Mouse (Mus musculus) C2C12 (cell line): ENCODE results near the gene Bcl11b. TPM values are rescaled to one million over a fixed set of nuclear protein-coding genes. Genes with fewer than 3 reads are reported as not detected.

Experiments used
- H3K27me3 ChIP-seq: one replicate; pipeline ENCODE4 v1.6.1; 2011; ENCODE audit not compliant: control insufficient read depth, insufficient read depth, insufficient read length
- H3K36me3 ChIP-seq: one replicate; pipeline ENCODE4 v1.6.1; 2011; ENCODE audit not compliant: control insufficient read depth, insufficient read depth
- H3K4me3 ChIP-seq: one replicate; pipeline ENCODE4 v1.5.1; 2011; ENCODE audit warnings: mild to moderate bottlenecking, control low read depth; ENCODE audit not compliant: poor library complexity, insufficient read depth, severe bottlenecking
- H3K79me2 ChIP-seq: one replicate; pipeline ENCODE4 v1.6.1; 2011; ENCODE audit not compliant: control insufficient read depth, insufficient read depth
- H3K79me3 ChIP-seq: one replicate; pipeline ENCODE4 v1.6.1; 2011; ENCODE audit warnings: low read depth, control low read depth
- H3ac ChIP-seq: one replicate; pipeline ENCODE3; 2011; ENCODE audit warnings: low read depth; ENCODE audit not compliant: control insufficient read depth, insufficient read length
- CEBPB ChIP-seq: IDR thresholded peaks from one replicate; pipeline ENCODE4 v1.6.1; 2011; ENCODE audit warnings: low read depth, mild to moderate bottlenecking, control low read depth, moderate library complexity
- CTCF ChIP-seq: IDR thresholded peaks from one replicate; pipeline ENCODE4 v1.5.1; 2011; ENCODE audit not compliant: control insufficient read depth, insufficient read depth, insufficient read length
- FOSL1 ChIP-seq: IDR thresholded peaks from one replicate; pipeline ENCODE4 v1.8.0; 2011; ENCODE audit warnings: mild to moderate bottlenecking, low read length; ENCODE audit not compliant: poor library complexity, insufficient read depth, severe bottlenecking
- MAX ChIP-seq: IDR thresholded peaks from one replicate; pipeline ENCODE4 v1.6.1; 2011; ENCODE audit warnings: mild to moderate bottlenecking, control low read depth
- MYOD1 ChIP-seq: IDR thresholded peaks from one replicate; pipeline ENCODE4 v1.6.1; 2011; ENCODE audit warnings: low read depth; ENCODE audit not compliant: control insufficient read depth, insufficient read length
- MYOG ChIP-seq: IDR thresholded peaks from one replicate; pipeline ENCODE4 v1.6.1; 2011; ENCODE audit not compliant: control insufficient read depth, insufficient read length; ENCODE audit errors: extremely low read depth
- USF1 ChIP-seq: IDR thresholded peaks from one replicate; pipeline ENCODE4 v1.6.1; 2011; ENCODE audit warnings: low read depth, mild to moderate bottlenecking, control low read depth, moderate library complexity
- polyA plus RNA-seq: library from polyadenylated mRNA; unstranded; fragments of >200 nt; fragmentation: generic; extraction: Trizol; gene quantifications from one replicate; pipeline ENCODE4 v1.2.1, GENCODE M21; 2012; ENCODE audit warnings: missing spikeins

Bcl11b gene
- polyA plus RNA-seq, 1 experiment: not detected

DNA sequence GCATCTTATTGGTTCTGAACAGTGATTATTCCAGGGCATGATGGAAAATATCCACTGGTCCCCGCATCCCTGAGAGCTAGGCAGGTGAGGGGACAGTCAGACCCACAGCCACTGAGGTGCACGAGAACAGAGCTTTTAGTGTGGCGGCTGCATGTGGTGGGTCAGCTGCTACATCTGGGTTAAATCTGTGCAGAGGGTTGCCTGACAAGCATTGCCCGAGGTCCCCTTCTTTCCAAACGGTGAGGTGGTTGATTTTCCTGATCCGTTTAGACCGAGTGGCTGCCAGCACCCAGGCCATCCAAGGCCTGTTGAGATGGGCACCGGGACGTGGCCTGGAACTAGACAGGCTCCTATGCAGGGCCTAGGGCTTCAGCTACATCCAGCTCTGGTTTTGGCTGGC, 121.7 kb downstream of the Bcl11b start:
- no peaks in the 10 kb centered on the region for H3K79me3 ChIP-seq
- H3K4me3 ChIP-seq: no peak overlapping the region
- no peaks in the 10 kb centered on the region for H3K79me2 ChIP-seq
- H3ac ChIP-seq: no peak overlapping the region
- H3K27me3 ChIP-seq: no peaks in the 10 kb centered on the region
- TF ChIP-seq MYOD1 (no peak), FOSL1 (no peak), MAX (no peak), MYOG (no peak), CEBPB (no peak), CTCF (no peak)
- no peaks in the 10 kb centered on the region for H3K36me3 ChIP-seq

DNA sequence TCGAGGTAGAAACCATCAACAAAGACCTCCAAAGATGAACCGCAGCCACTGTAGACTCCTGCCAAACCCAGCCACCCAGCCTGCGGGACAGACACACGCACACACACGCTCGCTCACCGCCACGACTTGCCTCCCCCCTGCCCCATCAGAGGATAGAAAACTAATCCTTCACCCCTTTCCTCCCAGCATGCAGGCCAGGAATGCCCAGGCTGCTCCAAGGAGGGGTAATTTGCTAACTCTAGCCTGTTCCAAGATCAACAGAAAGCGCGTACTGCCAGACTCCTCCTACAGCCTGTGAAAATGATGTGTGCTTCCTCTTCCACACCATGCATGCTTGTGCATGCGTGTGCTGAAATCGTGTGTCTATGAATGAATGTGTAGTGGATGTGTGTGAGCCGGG, 122.7 kb downstream of the Bcl11b start:
- Histone ChIP-seq H3K79me2 (no peaks in the 10 kb centered on the region), H3K79me3 (no peaks in the 10 kb centered on the region), H3K36me3 (no peaks in the 10 kb centered on the region), H3K27me3 (no peaks in the 10 kb centered on the region), H3K4me3 (no peak overlapping the region), H3ac (no peak overlapping the region)
- no peak for TF ChIP-seq MYOD1
- TF ChIP-seq MAX: no peak
- TF ChIP-seq FOSL1: no peak
- no peak for TF ChIP-seq MYOG
- TF ChIP-seq CEBPB: no peak

- H3K79me2 ChIP-seq: no peaks in the 10 kb centered on the region
- no peak overlapping the region for H3K4me3 ChIP-seq
- no peaks in the 10 kb centered on the region for H3K79me3 ChIP-seq
- no peaks in the 10 kb centered on the region for H3K36me3 ChIP-seq
- no peaks in the 10 kb centered on the region for H3K27me3 ChIP-seq
- no peak overlapping the region for H3ac ChIP-seq
- no peak for TF ChIP-seq USF1
- TF ChIP-seq CEBPB: no peak
- TF ChIP-seq MYOD1: no peak
- no peak for TF ChIP-seq MAX
- no peak for TF ChIP-seq FOSL1
- TF ChIP-seq MYOG: no peak
- TF ChIP-seq CTCF: no peak
Observed at GRCm38 (mm10) chr12:107879114-107879777, 124.2 kb downstream of the Bcl11b start.

DNA sequence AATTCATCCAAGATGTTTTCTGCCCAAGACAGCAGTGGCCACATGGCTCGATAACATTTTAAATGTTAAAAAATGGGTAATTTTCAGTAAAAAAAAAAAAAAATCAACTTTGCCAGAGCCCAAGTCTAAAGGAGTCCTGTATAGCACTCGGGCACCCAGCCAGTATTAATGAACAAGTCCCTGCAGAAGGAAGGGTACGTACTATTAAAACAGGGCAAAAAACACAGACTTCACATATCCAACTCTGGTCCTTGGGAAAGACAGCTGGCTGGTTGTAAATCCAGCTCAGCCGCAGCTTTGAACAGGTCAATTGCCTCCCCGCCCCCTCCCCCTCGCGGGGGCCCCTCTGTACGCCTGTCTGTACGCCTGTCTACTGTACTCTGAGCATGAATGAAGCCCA, 127.2 kb downstream of the Bcl11b start:
- Histone ChIP-seq H3K79me2 (no peaks in the 10 kb centered on the region), H3K4me3 (no peak overlapping the region), H3K27me3 (no peaks in the 10 kb centered on the region), H3ac (no peak overlapping the region), H3K79me3 (no peaks in the 10 kb centered on the region), H3K36me3 (no peaks in the 10 kb centered on the region)
- TF ChIP-seq USF1: no peak
- TF ChIP-seq CTCF: no peak
- TF ChIP-seq MAX: no peak
- TF ChIP-seq CEBPB: no peak
- TF ChIP-seq FOSL1: no peak
- TF ChIP-seq MYOG: no peak
- TF ChIP-seq MYOD1: no peak

- Histone ChIP-seq H3K79me2 (no peaks in the 10 kb centered on the region), H3ac (no peak overlapping the region), H3K27me3 (no peaks in the 10 kb centered on the region), H3K79me3 (no peaks in the 10 kb centered on the region), H3K36me3 (no peaks in the 10 kb centered on the region), H3K4me3 (no peak overlapping the region)
- TF ChIP-seq FOSL1 (no peak), CEBPB (no peak), CTCF (no peak), MYOD1 (no peak), MYOG (no peak), USF1 (no peak), MAX (no peak)
Observed at GRCm38 (mm10) chr12:107874467-107875142, 128.8 kb downstream of the Bcl11b start.

GRCm38 (mm10) chr12:107869526-107870050, 133.8 kb downstream of the Bcl11b start:
- Histone ChIP-seq H3K79me3 (no peaks in the 10 kb centered on the region), H3K79me2 (no peaks in the 10 kb centered on the region), H3K36me3 (no peaks in the 10 kb centered on the region), H3K27me3 (no peaks in the 10 kb centered on the region), H3ac (no peak overlapping the region), H3K4me3 (no peak overlapping the region)
- TF ChIP-seq FOSL1 (no peak), CEBPB (no peak)
